Mouse (Mus musculus): ENCODE results near the gene Gm17728. TPM values are rescaled to one million over a fixed set of nuclear protein-coding genes. Genes with fewer than 3 reads are reported as not detected.

Gene Gm17728
- polyA plus RNA-seq (2012; rRNA removed) = not detected in 2 replicates

DNA sequence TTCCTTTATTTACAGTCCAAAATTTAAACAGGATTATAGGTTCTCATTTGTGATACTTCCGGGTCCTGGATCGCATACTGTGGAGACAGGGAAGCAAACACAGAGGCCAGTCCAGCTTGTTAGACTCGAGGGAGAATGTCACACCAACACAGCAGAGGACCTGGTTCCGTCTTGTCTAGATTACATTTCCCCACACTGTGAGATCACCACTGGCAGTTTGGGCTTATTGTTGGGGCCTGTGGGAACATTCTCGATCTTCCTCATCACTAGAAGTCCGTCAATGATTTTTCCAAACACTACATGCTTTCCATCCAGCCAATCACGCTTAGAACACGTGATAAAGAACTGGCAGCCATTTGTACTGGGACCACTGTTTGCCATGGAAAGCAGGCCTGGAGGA lies at the start of gene Gm17728:
Gene Gm17728, plus strand, starts transcription at position 301 of the 400 bp plus-strand sequence.

Other genes starting within 250 kb of the Gm17728 start
- gene Pabpc6, start 247.7 kb downstream of the Gm17728 start, polyA plus RNA-seq (2012; rRNA removed) = not detected in 2 replicates

Measured in central nervous system, embryonic 14 days (tissue).